Mouse (Mus musculus) megakaryocyte progenitor cell, adult 5-6 weeks (primary cell): ENCODE measurements around the gene 1190005I06Rik. TPM values are rescaled to one million over a fixed set of nuclear protein-coding genes. Genes with fewer than 3 reads are reported as not detected.

Experiments used
- ATAC-seq: replicated peaks from 2 replicates; pipeline ENCODE4 v1.8.0; 2016; ENCODE audit warnings: mild to moderate bottlenecking, moderate TSS enrichment, inconsistent platforms; ENCODE audit not compliant: poor library complexity
- total RNA-seq, 2 experiments: library from RNA; stranded (forward) in 1 of 2; stranded (reverse) in 1 of 2; fragments of 157-497, 149-512 nt in 1 of 2; fragments of 200-1000 nt in 1 of 2; gene quantifications; 2 replicates each; pipeline versions ENCODE4 v1.2.3 to v1.2.4; 2015 to 2017

The 1190005I06Rik gene
- total RNA-seq, 2 experiments from 2014 or later, result 1.1 TPM; not detected in 1

GRCm38 (mm10) chr8:120580336-120581000, 67.0 kb downstream of the 1190005I06Rik start:
- no peak; the same call in 1 of the 2 replicates for ATAC-seq

DNA sequence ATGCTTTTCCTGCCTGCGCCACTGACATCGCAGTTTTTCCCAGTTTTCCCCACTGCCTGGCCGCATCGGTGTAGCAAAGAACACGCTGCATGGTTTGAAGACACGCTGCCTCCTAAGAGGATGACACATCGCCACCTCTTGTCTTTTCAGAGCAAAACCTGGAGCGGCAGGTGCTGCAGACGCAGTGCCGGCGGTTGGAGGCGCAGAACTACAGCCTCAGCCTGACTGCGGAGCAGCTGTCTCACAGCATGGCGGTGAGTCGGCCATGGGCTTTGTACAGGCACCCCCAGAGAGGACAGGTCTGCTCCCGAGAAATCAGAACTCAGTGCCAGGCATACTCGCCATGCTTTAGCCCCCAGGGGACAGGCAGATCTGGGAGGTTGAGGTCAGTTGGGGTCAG, 69.6 kb downstream of the 1190005I06Rik start:
- ATAC-seq, result no peak

- ATAC-seq, result no peak
Observed at GRCm38 (mm10) chr8:120575801-120576200, 71.6 kb downstream of the 1190005I06Rik start.

- ATAC-seq, result no peak
Observed at GRCm38 (mm10) chr8:120574941-120575340, 72.5 kb downstream of the 1190005I06Rik start.

GRCm38 (mm10) chr8:120573866-120574265, 73.6 kb downstream of the 1190005I06Rik start:
- no peak for ATAC-seq

DNA sequence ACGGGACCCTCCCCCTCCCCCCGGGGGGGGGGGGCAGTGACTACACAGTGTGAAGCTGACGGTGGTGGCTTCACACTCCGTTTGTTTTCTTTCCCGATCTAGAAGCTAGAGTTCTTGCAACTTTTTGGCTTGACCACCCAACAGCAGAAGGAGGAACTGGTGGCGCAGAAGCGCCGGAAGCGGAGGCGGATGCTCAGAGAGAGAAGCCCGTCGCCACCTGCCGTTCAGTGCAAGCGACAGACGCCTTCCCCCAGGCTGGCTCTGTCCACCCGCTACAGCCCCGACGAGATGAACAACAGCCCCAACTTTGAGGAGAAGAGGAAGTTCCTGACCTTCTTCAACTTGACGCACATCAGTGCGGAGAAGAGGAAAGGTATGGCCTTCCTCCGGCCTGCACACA, 74.9 kb downstream of the 1190005I06Rik start:
- peak; percentile 50 for ATAC-seq

GRCm38 (mm10) chr8:120571561-120571960, 75.9 kb downstream of the 1190005I06Rik start:
- ATAC-seq, result no peak

- ATAC-seq, result peak; percentile 65
Observed at GRCm38 (mm10) chr8:120569939-120570715, 77.3 kb downstream of the 1190005I06Rik start.

DNA sequence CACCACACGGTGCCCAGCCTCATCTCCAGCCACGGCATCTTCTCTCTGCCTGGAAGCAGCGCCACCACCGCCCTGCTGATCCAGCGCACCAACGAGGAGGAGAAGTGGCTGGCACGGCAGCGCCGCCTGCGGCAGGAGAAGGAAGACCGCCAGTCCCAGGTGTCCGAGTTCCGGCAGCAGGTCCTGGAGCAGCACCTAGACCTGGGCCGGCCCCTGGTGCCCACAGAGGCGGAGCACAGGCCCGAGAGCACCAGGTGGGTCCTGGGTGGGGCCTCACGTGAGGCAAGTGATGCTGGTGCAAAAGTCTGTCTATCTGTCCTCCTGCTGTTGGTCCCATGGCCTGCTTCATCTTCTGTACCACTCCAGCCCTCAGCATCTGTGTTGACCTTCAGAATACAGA, 78.3 kb downstream of the 1190005I06Rik start:
- no peak for ATAC-seq

- ATAC-seq, result no peak
Observed at GRCm38 (mm10) chr8:120568164-120568798, 79.2 kb downstream of the 1190005I06Rik start.

DNA sequence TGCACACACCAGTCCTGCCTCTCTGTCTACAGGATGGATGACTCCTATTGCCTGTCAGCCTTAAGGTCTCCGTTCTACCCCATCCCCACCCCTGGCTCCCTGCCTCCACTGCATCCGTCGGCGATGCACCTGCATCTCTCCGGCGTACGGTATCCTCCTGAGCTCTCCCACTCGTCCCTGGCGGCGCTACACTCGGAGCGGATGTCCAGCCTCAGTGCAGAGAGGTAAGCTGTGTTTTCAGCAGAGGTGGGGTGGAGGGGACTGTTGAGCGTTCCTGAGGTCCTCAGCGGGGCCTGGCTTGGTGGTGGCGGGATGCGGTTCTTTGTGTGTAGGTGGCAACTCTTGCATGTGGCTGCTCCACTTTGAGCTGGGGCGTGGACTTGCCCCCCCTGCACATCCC, 79.7 kb downstream of the 1190005I06Rik start:
- ATAC-seq, result no peak

DNA sequence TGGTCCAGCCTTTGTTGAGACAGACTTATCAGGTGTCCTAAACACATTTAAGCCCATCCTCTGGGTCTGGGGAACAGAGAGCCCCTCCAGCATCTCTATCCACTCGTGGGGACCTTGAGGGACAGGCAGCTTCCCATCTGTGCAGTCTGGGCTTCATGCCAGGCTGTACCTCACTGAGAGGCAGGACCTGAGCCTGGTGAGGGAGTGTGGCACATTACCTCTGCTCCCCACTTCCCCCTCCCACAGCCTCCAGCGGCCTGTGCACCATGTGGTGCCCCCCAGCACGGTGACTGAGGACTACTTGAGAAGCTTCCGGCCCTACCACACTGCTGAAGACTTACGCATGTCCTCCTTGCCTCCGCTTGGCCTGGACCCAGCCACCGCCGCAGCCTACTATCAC, 80.8 kb downstream of the 1190005I06Rik start:
- no peak for ATAC-seq

GRCm38 (mm10) chr8:120565151-120565711, 82.2 kb downstream of the 1190005I06Rik start:
- no peak for ATAC-seq

DNA sequence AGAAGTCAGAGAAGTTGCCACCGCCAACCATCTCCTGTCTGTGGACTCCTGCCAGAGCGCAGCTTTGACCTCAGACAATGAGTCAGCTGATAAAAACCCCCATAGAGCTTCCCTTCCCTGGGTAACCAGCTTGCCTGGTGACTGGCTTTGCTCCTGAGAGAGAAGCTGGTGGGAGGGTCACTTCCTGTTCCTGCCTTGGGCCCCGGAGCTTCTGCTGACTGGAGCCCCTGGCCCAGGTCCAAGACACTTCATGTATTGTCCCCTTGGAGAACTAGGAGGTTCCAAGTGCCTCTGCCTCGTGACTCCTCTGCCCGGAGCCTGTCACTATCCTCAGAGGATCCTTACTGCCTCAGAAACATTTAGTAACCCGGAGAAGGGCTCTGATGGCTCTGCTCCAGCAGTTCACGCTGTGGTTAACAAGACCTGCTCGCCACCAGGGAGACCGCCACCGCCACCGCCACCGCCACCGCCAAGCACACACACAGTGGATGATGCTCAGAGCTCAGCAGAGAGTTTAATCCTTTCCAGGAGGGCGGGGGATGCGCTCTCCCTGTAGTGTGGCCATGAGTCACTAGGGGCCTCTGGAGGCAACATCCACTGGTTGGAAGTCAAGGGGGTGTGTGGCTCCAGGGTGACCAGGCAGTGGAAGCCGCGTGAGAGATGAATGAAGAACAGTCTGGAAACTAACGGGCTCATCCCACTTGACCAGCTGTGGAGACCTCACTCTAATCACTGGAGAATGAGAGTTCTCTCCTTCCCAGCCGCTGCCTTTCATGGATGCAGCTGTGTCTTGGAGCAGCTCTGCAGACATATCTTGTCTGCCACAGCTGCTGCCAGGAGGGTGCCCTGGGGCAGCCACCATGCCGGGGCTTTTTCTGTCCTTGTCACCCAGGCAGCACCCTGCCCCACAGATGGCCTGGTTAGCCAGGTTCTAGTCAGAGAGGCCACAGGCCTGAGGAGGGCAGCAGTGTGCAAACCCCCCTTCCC, 83.3 kb downstream of the 1190005I06Rik start:
- ATAC-seq, result peak; percentile 78

GRCm38 (mm10) chr8:120563348-120563724, 84.1 kb downstream of the 1190005I06Rik start:
- no peak; the same call in 1 of the 2 replicates for ATAC-seq

DNA sequence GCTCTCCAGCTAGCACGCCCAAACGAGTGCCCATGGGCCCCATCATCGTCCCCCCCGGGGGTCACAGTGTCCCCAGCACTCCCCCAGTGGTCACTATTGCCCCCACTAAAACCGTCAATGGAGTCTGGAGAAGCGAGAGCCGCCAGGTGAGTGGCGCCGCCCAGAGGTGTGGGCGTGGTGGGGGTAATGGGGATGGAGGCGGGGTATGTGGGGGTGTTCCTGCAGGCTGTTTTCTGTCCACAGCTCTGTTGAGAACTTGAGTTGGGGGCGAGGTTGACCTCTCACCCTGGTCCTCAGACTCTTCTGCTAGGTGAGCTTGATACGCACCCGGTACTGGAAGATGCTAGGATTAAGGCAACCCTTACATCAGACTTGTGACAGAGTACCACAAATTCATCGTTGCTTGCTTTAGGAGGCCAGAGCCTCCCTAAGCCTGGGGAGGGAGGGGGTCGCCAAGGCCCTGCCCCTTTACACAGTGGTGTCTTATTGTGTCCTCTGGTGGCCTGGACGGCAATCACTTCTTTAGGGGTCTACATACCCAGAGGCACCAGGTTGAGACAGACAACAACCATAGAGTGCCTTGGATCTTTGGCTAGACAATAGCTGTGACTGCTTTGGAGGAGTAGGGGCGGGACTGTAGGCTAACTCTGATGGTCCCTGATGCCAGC, 84.6 kb downstream of the 1190005I06Rik start:
- no peak for ATAC-seq

GRCm38 (mm10) chr8:120561539-120562435, 85.6 kb downstream of the 1190005I06Rik start:
- no peak for ATAC-seq

- ATAC-seq, result no peak
Observed at GRCm38 (mm10) chr8:120560535-120560934, 86.9 kb downstream of the 1190005I06Rik start.

GRCm38 (mm10) chr8:120559654-120560053, 87.8 kb downstream of the 1190005I06Rik start:
- ATAC-seq, result no peak
